Mouse (Mus musculus) right cerebral cortex, postnatal 36 days (tissue): ENCODE measurements around the gene Clca1.
"Not testable (repeated sequence)": the region's sequence is repeated elsewhere in the genome, so short reads cannot be mapped to it uniquely, and the experiment has no call there.

Experiments
- DNase-seq, 2 experiments: peaks; one replicate each; pipeline ENCODE4 v3.0.0; 2022; ENCODE audit warnings: low spot score in 2 of 2, mixed read lengths in 1 of 2

Clca1 gene

DNA sequence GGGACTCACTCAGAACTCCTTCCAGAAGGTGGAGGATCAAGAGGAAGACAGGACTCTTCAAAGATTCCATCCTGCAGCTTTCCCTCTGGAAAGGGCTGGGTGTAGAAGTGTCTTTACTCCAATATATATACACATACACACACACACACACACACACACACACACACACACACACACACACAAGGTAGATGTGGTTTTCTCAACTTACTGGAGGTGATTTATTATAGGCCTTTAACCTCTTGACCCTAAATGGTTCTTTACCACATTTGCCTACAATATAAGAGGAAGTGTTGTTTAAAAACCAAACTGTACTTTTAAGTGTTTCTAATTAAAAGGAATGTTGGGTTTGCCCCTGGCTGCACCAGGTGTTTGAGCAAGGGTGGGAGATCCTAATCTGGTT lies at the start of gene Clca1:
Gene Clca1, minus strand, starts transcription at position 101 of the 400 bp plus-strand sequence.
- DNase-seq, result no peak

DNA sequence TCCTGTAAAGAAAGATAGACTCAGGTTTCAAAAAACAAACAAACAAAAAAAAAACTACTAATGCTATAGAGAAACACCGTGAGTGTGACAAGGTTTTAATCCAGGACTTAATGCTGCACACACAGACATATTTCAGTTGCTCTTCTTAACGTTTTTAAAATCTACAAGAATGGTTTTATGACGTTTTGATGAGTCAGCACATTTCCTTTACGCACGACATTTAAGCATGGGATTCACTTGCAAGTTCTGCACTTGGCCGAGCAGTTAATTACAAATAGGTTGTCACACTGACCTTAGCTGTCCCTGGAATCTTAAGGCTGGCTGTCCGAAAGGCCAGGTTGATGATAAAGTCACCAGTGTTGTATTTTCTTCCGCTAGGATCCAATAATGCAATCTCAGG lies 48.3 kb upstream of the Clca1 start:
- no peak for DNase-seq

DNA sequence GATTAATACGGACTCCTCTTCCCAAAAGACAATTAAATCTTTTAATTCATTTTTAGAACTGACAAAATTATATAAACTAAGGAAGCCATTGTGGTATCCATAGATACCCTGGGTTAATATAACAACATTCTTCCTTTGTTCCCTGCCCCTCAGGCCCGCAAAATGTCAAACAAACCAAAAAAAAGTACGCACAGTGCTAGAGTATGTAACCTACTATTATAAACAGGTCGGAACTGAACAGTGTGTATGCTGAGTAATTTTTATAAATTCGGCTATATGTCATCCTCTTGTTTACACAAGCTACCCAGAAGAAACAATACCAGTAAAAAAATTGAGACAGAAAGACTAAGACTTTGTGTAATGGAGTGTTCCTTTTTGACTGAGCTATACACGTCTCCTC lies 45.8 kb upstream of the Clca1 start:
- DNase-seq, result no peak

DNA sequence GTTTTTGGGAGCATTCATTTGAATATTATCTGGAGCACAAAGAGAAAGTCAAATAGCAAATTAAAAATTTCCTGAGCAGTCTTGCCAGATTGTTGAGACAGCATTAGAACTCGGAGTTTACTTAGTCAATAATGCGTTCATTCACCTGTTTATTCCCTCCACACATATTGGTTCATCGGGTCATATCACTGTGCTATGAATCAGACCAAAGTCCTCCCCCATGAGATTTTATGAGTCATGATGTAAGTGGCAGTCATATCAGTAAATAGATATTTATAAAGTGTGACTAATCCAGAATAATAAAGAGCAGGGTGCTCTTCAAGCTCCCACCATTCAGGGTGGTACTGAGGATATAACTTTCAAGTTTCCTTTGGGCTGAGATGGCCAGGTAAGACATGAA lies 39.8 kb upstream of the Clca1 start:
- DNase-seq, result no peak

DNA sequence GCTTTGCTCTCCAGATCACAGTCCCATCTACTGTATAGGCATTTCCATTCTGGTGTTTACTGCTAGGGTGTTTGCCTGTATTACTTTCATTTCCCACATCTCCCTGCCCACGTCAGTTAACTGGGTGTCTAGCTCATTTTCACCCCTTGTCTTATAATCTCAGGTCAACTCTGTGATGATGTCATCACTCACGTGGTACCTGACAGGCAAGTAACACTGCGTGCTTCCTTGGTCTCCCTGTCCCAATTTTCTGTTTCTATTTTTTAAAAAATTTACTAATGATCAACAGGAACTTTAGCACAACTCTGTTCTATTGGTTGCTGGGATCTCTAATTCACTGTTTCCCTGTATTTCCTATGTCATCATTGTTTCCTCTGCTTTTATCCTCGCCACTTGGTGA lies 36.4 kb upstream of the Clca1 start:
- no peak for DNase-seq

DNA sequence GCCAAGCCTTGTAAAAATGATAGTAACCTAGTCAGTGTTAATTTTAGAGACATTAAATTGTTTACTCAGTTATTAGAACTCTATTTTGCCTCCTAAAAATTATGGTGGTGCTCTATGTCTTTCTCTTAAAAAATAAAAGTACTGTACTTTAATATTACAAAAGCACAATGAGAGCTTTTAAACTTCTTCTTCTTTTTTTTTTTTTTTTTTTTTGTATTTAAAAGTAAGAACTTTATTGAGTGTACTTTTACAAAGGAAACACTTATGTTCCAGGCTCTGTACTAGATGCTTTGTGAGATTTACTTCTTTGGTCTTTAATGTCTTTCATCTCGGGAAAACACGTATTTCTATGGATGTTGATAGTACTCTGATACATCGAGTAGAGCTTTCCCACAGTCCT lies 22.6 kb upstream of the Clca1 start:
- not testable (repeated sequence) for DNase-seq

DNA sequence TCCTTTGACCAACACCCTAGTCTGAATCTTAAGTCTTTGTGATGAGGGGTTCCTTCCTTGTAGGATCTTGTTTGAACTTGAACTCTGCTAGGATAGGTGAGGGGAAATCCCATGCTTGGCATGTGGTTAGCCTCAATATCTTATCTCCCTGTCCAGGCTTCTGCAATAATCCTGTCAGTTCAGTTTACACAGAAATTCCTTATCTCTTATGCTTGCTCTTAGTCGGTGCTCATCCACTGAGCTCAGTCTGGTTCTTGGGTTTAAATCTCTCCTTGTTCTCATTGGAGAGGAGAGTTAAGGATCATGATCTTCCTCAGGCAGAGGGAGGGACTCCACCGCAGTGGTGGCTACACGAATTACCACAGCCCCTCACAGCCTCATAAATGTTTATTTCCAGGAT lies 17.2 kb upstream of the Clca1 start:
- no peak for DNase-seq

DNA sequence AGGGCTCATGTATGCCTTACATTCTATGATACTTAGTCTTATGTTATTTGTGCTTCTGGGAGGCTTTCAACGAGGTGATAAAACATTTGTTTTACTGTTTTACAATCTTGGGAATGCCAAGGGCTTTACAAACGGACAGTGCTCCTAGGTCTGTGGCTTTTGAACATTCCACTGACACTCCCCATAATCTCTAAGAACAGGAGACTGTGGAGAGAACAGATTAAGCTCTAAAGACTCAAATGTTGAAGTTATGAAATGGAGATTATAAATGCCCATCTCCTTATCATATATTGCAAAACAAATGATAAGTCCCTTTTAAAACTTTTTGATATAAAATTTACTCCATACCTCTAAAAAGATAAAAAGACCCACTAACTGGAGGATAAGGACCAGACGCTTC lies 6.2 kb upstream of the Clca1 start:
- DNase-seq, result no peak

DNA sequence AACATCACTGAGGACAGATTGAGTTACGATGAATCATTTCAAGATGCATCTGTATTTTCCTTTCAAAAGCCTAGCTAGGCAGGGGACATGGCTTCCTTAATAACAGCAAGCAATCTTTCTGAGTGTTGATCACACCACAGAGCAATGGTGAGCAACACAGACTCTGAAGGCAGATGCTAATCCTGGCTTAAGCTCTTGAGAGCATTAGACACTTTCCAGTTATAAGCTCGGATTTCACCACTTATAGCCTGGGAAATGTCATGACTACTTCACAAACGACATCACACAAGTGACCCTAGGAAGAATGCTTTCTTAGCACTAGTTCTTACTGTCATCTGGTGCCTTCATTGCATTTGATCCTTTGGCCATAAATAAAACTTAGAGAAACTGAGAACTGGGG lies 4.5 kb downstream of the Clca1 start:
- DNase-seq, result no peak

DNA sequence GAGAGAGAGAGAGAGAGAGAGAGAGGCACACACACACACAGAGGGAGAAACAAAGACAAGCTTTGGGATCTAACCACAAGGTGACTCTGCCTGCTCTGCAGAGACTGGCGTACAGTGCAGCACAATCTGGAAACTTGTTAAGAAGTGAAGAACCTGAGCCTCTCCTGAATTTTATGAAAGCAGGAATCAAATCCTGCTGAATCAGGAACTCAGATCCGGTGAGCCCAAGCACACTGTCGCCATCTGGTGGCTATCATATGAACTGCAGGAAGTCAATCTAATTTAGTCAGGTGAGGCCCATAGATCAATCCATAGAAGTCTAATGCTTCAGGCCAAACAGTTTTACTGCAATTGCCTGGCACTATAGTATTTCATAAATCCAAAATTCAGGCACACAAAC lies 5.8 kb downstream of the Clca1 start:
- DNase-seq, result peak; percentile 14 to 33

DNA sequence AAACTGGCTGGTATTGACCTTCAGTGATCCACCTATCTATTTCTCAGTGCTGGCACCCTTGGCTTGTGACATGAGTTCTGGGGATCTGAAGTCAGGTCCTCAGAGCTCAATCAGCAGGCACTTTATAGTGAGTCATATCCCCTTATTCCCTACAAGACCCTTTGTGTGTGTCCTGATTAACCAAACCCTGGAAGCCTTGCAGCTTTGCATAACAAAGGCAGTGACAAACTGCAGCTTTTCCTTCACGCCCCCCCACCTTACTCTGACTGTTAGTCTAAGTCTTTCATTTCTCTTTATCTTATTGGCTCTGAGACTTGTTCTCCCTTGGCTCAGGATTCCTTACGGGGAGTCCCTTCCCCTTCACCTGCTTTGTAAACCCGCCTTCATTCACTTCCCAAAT lies 14.8 kb downstream of the Clca1 start:
- DNase-seq, result no peak

DNA sequence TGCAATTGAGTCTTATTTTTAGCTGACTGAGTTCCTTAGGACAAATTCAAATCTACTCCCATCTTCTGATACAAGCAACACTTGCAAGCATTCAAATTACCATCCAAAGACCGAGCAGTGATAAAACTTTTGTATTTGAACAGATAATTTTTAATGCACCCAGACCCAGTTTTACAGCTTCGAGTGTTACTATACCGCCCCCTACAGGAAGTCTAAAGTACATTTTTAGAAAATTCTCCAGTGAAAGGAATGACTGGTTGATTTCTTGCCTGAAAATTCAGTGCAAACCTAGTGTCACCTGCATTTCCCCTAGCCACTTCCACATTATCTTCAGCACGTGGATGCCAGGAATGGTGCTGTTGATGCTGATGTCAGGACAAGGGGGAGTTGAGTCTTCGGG lies 28.2 kb downstream of the Clca1 start:
- DNase-seq, result no peak

DNA sequence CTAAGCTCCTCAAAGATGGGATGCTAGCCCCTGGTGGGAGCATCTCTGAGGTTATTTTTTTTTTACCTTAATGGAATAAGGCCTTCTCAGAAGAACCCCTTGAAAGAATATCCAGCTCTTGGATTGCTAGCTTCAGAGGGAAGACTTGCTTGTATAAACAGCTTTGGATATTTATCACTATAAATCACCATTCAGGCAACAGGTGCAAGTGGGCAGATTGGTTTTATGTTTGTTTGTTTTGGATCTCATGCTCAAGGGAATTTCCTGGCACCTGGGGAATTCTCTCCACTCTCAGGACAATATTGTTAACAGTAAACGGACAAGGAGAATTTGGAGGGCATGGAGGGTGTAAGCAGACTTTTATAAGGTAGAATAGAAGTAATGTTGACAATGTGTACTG lies 31.7 kb downstream of the Clca1 start:
- no peak for DNase-seq

DNA sequence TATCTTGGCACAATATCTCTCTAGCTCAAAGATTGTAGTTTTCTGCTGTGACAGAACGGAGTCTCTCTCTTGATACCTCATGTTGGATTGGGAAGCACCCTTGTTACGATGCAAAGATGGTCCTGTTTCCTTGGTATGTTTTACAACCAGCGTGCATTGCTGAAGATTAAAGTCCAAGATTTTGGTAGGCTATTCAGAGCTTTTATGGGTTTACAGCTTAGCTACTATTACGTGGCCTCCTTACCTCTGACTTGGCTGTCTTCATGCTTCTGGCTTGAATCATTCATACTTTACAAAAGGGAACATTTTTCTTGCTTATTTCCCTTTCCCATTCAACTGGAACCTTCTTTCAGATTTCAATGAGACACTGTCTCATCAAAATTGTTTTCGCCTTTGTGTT lies 39.5 kb downstream of the Clca1 start:
- DNase-seq, result no peak

DNA sequence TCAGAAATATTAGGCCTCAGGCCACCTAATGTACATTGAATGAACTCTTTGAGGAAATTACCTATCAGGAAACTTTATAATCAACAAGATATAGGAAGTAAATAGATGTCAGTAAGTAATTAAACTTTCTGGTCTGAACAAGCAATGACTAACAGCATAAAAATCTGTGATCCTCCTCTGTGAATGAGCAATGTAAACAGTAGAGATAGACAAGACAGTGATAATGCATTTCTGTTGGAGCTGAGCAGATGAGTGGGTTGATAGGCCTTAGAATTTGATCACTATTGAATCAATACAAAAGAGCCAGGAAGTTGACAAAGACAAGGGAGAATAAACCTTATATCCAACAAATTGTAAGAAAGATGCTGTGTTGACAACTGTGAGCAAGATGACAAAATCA lies 40.0 kb downstream of the Clca1 start:
- no peak for DNase-seq

DNA sequence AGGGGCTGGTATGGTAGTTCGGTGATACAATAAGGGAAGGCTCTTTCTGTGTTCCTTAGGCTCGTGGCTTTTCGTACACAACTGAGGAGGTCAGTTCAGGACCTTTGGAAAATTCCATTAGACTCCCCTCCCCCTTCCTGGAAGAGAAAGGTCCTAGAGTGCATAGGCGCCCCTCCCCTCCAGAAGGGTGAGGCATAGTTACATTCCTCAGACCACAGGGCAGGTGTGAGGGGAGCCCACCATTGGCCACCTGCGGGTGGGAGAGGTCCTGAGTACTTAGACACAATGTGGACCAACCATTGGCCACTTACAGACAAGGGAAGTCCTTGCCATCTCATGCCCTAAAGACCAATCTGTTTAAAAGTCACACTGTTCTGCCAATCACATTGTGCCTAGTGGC lies 46.7 kb downstream of the Clca1 start:
- no peak for DNase-seq

DNA sequence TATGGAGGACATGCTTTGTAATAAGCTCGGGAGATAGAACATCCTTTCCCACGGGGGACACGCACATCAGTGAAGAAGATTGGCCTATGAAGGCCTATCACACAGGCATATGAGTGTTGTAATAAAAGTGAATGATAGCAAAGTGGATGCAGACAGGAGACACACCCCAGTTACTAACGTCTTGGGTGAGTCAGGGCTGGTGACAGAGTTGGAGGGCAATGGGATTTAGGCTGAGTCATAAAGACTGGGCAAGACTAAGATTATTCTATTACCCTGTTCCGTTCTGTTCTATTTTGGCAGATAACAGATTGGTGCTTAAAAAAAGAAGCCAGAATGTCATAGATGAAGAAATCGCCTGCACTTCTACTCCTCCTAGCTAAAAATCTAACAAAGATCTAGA lies 52.0 kb downstream of the Clca1 start:
- no peak for DNase-seq

DNA sequence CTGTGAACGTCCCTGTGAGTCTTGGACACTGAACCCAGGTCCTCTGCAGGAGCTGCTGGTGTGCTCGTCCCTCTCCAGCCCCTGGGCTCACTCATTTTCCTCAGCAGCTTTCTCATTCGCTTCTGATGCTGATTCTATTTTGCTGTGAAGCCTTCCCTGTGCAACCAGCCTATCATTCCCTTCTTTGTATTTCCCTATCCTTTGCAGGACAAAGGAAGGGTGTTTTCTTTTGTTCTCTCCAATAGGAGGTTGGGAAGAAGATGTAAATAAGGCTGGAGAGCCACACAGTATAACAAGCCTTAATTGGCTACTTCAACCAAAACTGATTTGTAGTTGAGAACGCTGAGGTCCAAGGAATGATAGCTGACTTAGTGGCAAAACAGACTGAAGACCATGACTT lies 54.9 kb downstream of the Clca1 start:
- DNase-seq, result no peak

DNA sequence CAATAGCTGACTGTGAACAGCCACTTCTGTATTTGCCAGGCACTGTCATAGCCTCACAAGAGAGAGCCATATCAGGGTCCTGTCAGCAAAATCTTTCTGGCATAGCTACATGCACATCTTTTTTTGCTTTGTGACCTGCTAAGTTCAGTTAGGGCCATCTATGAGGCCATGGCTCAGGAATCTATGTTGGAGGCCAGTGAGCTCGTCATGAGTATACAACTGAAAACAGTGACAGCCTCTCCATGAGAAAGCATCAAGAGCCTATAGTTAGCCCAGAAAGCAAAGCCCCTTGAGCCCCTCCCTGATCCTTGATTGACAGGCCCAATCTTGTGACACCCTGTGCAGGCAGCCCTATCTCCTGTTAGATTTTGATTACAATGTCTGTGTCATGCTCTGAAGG lies 56.5 kb downstream of the Clca1 start:
- no peak for DNase-seq

DNA sequence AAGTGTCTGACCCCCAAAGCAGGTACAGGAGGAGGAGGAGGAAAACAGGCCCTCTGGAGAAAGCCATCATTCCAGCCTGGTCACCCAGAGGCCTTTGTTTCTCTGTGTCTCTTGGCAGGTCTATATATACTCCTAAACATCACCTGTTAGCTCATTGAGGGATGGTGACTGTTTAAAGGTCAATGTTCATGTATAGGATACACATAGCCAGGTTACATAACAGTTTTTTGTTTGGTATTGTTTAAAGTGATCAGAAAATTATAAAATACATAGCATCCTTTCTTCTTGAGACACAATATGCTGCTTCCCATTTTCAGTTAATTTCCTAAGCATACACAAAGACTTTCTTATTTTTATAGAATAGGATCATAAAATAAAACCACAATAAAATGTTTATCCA lies 57.6 kb downstream of the Clca1 start, which contains the start of gene Clca4a:
Gene Clca4a, minus strand, starts transcription at position 101 of the 400 bp plus-strand sequence.
- DNase-seq, result no peak

DNA sequence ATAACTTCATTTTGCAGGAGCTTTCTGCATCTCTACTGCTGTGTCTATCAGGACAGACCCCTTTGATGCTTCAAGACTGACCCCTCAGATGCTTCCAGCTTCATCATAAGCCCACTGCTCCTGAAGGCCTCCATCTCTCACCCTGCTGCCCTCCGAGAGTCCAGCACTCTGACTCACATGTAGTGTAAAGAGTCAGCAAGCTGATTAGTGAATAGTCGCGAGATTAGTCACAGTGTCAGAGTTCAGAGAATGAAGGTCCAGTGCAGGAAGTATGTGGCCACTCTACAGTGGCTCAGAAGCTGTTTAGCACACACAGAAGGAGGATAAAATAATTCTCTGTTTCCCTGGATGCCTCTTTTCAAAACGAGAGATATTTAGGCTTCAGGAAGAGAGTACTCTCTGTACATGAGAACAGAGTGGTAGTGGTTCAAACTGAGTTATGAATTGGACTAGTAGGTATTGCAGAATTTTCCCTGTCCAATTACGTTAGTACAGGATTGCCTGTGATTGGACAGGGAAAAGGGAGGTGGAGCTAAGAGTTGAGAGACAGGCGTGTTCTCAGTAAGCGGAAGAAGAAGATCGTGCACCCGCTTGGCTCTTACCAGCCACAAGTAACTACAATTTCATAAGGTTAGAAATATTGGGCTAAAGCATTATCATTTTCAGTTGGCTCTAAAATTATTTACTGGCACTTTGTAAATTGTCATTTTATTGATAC lies 60.9 kb downstream of the Clca1 start:
- no peak for DNase-seq

DNA sequence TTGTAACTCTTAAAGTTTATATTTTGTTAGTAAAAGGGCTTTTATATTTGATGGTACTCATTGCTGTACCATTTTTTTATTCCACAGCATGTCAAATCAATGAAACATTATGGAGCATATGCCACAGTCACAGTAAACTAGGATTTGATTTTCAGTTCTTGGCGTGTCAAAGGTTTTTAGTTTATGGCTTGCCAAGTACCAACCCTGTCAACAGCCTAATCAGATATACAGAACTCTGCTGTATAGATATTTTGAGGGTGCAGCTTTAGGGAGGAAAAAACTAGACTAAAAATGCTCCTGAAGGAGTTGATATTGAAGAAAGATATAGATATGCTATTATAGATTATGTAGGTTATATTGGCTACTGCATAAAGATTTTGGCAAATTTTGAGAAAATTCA lies 62.8 kb downstream of the Clca1 start:
- no peak for DNase-seq

DNA sequence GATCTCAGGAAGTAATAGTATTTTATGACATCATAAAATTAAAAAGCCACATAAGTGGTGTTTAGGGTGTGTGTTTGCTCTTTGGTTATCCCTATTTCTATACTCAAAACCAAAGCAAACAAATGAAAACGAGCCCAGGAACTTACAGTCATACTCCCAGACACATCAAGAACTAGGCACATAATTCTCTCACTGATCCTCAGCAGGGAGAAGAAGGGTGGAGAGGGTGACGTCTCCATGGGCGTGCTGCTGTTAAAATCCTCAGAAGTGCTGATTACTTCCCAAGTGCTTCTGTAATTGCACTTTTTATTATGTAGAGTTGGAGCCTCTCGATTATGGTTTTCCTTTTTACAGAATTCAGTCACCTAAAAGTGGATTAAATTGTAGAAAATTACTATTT lies 66.5 kb downstream of the Clca1 start:
- DNase-seq, result no peak
